Mouse (Mus musculus): ENCODE data around the gene Rapgef2.

DNA sequence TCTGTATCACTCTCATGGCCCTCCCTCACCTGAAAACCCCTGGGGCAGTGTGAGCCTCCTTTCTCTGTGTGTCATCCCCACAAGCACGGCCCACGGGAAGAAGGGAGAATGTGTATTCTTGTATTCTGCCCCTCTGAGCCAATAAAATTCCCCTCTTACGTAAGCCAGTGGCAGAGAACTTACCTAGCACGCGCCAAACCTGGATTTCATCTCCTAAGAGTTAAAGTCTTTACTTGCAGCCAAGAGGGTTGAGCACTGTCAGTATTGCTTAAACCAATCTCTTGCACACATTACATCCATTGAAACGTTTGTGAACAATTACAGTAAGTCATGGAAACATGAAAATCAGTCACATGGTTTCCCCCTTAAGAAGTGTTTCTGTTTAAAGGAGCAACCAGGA is 19.3 kb downstream of the Rapgef2 start:
- TF ChIP-seq EP300 (IDR thresholded peaks at IDR 0.05; ENCODE audit: insufficient read depth, low read depth, low read length) (no peak), CTCF (IDR thresholded peaks at IDR 0.05; ENCODE audit: low read depth, low read length) (no peak)

Data from ES-Bruce4 (cell line).